Mouse (Mus musculus) heart, adult 2 months (tissue): ENCODE measurements around the gene Mpp3.

Experiments used
- CTCF ChIP-seq: fragments of 200-600 bp; IDR thresholded peaks from 2 replicates; pipeline ENCODE4 v1.8.1; 2022; ENCODE audit warnings: antibody characterized with exemption, mild to moderate bottlenecking, moderate library complexity
- POLR2A ChIP-seq: fragments of 200-500 bp; IDR thresholded peaks from 2 replicates; pipeline ENCODE4 v1.6.1; 2011; ENCODE audit warnings: mild to moderate bottlenecking, low read depth, low read length, control low read depth; ENCODE audit not compliant: insufficient read depth

- TF ChIP-seq CTCF (no peak), POLR2A (no peak)
These were observed 16.8 kb downstream of the Mpp3 start for GRCm38 (mm10) chr11:102011510-102011909.
